8 mouse cellular contexts compared by ENCODE assay signal in genomic region chr2:65850282-65850681, GRCm38 (mm10). TPM values are rescaled to one million over a fixed set of nuclear protein-coding genes. Genes with fewer than 3 reads are reported as not detected.
"Had no signal": no experiment of that assay in that cellular context is flagged by ENCODE, and none has a peak within 500 bp of the region (broad histone marks: within the 10 kb centered on the region; RNA-seq: fewer than 3 reads in every experiment).

No protein-coding gene starts in this region.

RNA-seq across cellular contexts. Expression of gene Csrnp3, which starts 4.7 kb away (rescaled TPM):
- total RNA-seq: liver, adult 2 months; megakaryocyte progenitor cell, adult 5-6 weeks; megakaryocyte, adult 5-6 weeks; megakaryocyte-erythroid progenitor cell, adult 5-6 weeks; monocyte, adult 5-6 weeks had no signal
- polyA plus RNA-seq: liver, adult 2 months; liver, embryonic 16.5 days; liver, postnatal 0 days; macrophage had no signal
